Mouse (Mus musculus) heart, adult 2 months (tissue): ENCODE data around the gene Tmem171. TPM values are rescaled to one million over a fixed set of nuclear protein-coding genes. Genes with fewer than 3 reads are reported as not detected.

Experiments
- DNase-seq, 2 experiments: peaks; one replicate each; pipeline ENCODE4 v3.0.0; 2021
- H3K27ac ChIP-seq: fragments of 200-600 bp; 2 replicates; pipeline ENCODE4 v1.8.1; 2022
- H3K27me3 ChIP-seq: fragments of 200-500 bp; 2 replicates; pipeline ENCODE4 v1.6.1; 2012; ENCODE audit warnings: mild to moderate bottlenecking, low read length, inconsistent platforms, mixed read lengths; ENCODE audit not compliant: control insufficient read depth, insufficient read depth
- H3K36me3 ChIP-seq: fragments of 200-500 bp; 2 replicates; pipeline ENCODE4 v1.6.1; 2012; ENCODE audit warnings: low read length, inconsistent platforms; ENCODE audit not compliant: control insufficient read depth, insufficient read depth
- H3K4me1 ChIP-seq: fragments of 200-500 bp; 2 replicates; pipeline ENCODE4 v1.6.1; 2011; ENCODE audit warnings: low read length; ENCODE audit not compliant: control insufficient read depth, insufficient read depth
- H3K4me3 ChIP-seq: fragments of 200-600 bp; 2 replicates; pipeline ENCODE4 v1.8.1; 2022
- H3K79me2 ChIP-seq: fragments of 200-500 bp; replicated peaks from 2 replicates; pipeline ENCODE4 v1.6.1; 2012; ENCODE audit warnings: mild to moderate bottlenecking, inconsistent platforms, low read length, moderate library complexity, mixed read lengths; ENCODE audit not compliant: control insufficient read depth, insufficient read depth
- H3K9ac ChIP-seq: fragments of 200-500 bp; 2 replicates; pipeline ENCODE4 v1.6.1; 2012; ENCODE audit warnings: low read depth, mild to moderate bottlenecking, control low read depth, inconsistent platforms, low read length, mixed read lengths
- CTCF ChIP-seq: fragments of 200-600 bp; IDR thresholded peaks from 2 replicates; pipeline ENCODE4 v1.8.1; 2022; ENCODE audit warnings: antibody characterized with exemption, mild to moderate bottlenecking, moderate library complexity
- EP300 ChIP-seq: fragments of 200-500 bp; IDR thresholded peaks from 2 replicates; pipeline ENCODE4 v1.6.1; 2011; ENCODE audit warnings: low read depth, low read length, control low read depth; ENCODE audit not compliant: insufficient read depth
- POLR2A ChIP-seq: fragments of 200-500 bp; IDR thresholded peaks from 2 replicates; pipeline ENCODE4 v1.6.1; 2011; ENCODE audit warnings: mild to moderate bottlenecking, low read depth, low read length, control low read depth; ENCODE audit not compliant: insufficient read depth
- WGBS: fragments of 180-500 bp; shearing (Covaris S2); methylation state at CpG from one replicate; pipeline ENCODE4 v1.1.7; 2018; 5-methylcytosine and 5-hydroxymethylcytosine counted together
- intact Hi-C: fragments of 180-260 bp; cut with DNase I; formaldehyde crosslinking; loops from one replicate; pipeline ENCODE4 v1.15.1; 2025
- polyA plus RNA-seq: library from polyadenylated mRNA; depleted of rRNA; stranded (reverse); fragments of >200 nt; gene quantifications from 2 replicates; pipeline ENCODE4 v1.2.3, GENCODE M21; 2012; rRNA removed
- total RNA-seq, 2 experiments: library from RNA; stranded (reverse); gene quantifications; 2 replicates each; pipeline ENCODE4 v1.2.3; 2021

The Tmem171 gene
- total and polyA plus RNA-seq, 3 experiments, result 4.6 to 9.1 (median 8.1) TPM

DNA sequence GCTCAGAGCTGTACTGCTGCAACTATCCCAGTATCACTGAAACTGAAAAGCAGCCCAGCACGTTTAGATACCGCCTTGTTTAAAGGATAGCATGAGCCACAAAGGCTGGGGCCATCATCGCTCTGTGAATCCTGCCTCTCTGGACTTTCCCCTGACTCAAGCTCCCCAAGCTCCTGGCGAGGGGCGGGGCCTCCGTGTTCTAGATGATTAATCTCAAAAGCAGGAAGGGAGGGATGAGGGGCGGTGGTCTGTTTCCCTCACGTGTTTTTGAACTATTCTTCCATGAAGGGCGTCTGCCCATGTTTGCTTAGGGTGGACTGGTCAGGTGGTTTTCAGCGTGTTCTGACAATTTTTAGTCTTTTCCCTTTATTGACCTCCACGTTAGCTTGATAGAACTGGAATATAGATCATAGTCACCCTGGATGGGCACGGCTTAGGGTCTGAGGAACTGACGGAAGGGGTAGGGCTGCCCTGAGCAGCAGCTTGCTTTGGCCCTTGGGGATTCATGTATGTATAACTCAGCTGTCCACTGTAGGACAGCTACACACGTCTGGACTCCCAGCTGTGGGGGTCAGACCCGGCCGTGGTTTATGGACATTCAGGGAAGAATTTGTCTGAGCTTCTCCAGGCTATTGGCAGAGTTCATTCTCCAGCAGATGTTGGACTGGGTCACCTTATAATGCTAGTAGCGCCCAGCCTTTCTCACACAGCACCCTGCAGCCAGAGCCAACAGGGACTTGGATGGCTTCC is 43.2 kb downstream of the Tmem171 start:
- H3K79me2 ChIP-seq, result no peaks in the 10 kb centered on the region
- H3K36me3 ChIP-seq, result no peaks in the 10 kb centered on the region
- no peak overlapping the region for H3K9ac ChIP-seq
- H3K4me3 ChIP-seq, result no peak overlapping the region
- intact Hi-C loops, result no loop called here
- H3K27me3 ChIP-seq, result no peaks in the 10 kb centered on the region
- peak in 1 of 2 experiments; percentile 21 for DNase-seq
- H3K4me1 ChIP-seq, result peaks cover 1% of the 10 kb centered on the region; the same call in 1 of the 2 replicates
- TF ChIP-seq EP300, result no peak
- TF ChIP-seq CTCF, result no peak
- no peak for TF ChIP-seq POLR2A
- no peak overlapping the region for H3K27ac ChIP-seq
- 46% methylated on average over 17 of the region's 17 CpGs for WGBS

DNA sequence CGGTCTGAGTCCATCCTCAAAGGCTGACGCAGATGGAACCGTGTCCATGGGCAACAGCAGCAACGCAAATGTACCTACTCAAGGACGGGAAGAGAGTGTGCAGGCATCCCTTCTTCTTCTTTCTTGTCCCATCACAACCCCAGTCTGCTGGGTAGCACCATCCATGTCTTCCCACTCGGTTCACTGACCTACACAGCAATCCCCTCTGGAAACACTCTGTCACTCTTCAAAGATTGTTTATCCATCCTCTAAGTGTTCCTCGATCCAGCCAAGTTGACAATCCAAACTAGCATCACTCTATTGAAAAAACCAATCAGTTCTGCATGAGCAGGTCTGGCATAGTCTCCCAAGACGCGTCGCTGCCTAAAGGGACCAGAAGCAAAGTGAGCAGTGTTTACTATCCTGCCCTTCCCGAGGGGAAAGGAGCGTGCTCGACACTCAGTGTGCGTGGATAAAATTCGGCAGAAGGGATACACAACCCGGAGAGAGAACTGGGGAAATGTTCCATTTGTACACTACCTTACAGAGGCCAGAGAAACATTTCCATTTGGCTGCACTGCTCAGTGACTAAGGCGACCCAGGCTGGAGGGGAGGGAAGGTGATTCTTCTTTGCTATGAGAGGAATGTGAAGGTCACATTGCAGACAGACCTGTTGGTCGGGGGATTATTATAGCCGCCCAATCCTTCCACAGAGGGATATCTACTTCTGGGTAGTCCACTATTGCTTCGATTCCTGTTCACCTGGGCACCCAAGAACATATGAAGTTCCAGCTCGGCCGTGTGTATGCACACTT is 46.7 kb downstream of the Tmem171 start:
- H3K27ac ChIP-seq, result no peak overlapping the region
- no peaks in the 10 kb centered on the region for H3K36me3 ChIP-seq
- no peak overlapping the region for H3K4me3 ChIP-seq
- 87% methylated on average over 22 of the region's 22 CpGs for WGBS
- no peaks in the 10 kb centered on the region for H3K27me3 ChIP-seq
- H3K4me1 ChIP-seq, result peaks cover 1% of the 10 kb centered on the region; the same call in 1 of the 2 replicates
- TF ChIP-seq EP300 (no peak), POLR2A (no peak), CTCF (no peak)
- no peak overlapping the region for H3K9ac ChIP-seq
- no peaks in the 10 kb centered on the region for H3K79me2 ChIP-seq
- intact Hi-C loops, result no loop called here
- no peak for DNase-seq

- H3K9ac ChIP-seq, result no peak overlapping the region
- no peak for DNase-seq
- no peak overlapping the region for H3K27ac ChIP-seq
- no peak for TF ChIP-seq CTCF
- no peak for TF ChIP-seq POLR2A
- no peak for TF ChIP-seq EP300
- 65% methylated on average over 5 of the region's 5 CpGs for WGBS
- H3K4me3 ChIP-seq, result no peak overlapping the region
- no peaks in the 10 kb centered on the region for H3K36me3 ChIP-seq
- H3K4me1 ChIP-seq, result no peaks in the 10 kb centered on the region
- no peaks in the 10 kb centered on the region for H3K79me2 ChIP-seq
- intact Hi-C loops, result no loop called here
- H3K27me3 ChIP-seq, result no peaks in the 10 kb centered on the region
Observed at GRCm38 (mm10) chr13:98638507-98639166, 56.0 kb downstream of the Tmem171 start.

DNA sequence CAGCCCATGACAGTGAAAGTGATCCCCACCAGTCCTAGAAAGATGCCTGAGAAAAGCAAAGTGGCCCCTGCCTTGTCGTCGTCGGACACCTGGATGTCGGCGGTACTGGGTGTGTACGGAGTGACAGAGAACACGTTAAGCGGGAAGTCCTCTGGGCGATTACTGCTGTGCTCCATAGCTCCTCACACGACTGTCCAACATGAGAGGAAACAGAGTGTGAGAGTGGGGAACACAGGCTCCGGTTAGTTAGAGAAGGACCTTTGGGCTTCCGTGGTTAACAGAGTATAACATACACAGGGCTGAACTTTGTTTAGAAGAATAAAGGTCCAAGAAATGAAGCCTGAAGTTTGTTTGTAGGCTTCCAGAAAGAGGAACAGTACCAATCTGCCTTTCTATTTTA is 57.5 kb downstream of the Tmem171 start, which contains the start of gene Tmem174:
Gene Tmem174, minus strand, starts transcription at position 266 of the 400 bp plus-strand sequence.
- no peaks in the 10 kb centered on the region for H3K79me2 ChIP-seq
- no peak for DNase-seq
- WGBS, result 84% methylated on average over 12 of the region's 12 CpGs
- intact Hi-C loops, result no loop called here
- H3K27me3 ChIP-seq, result no peaks in the 10 kb centered on the region
- TF ChIP-seq EP300 (no peak), CTCF (no peak), POLR2A (no peak)
- no peak within 1 kb of the TSS for H3K9ac ChIP-seq
- no peak within 1 kb of the TSS for H3K4me3 ChIP-seq
- H3K36me3 ChIP-seq, result no peaks in the 10 kb centered on the region
- H3K27ac ChIP-seq, result no peak within 1 kb of the TSS
- H3K4me1 ChIP-seq, result no peaks in the 10 kb centered on the region

- TF ChIP-seq POLR2A, result no peak
- Histone ChIP-seq H3K4me3 (no peak overlapping the region), H3K27ac (no peak overlapping the region), H3K79me2 (no peaks in the 10 kb centered on the region), H3K36me3 (no peaks in the 10 kb centered on the region), H3K9ac (no peak overlapping the region), H3K4me1 (no peaks in the 10 kb centered on the region), H3K27me3 (no peaks in the 10 kb centered on the region)
- intact Hi-C loops, result no loop called here
- 54% methylated on average over 18 of the region's 18 CpGs for WGBS
- DNase-seq, result no peak
Observed at GRCm38 (mm10) chr13:98636571-98636970, 58.1 kb downstream of the Tmem171 start.

Other genes starting within 250 kb of the Tmem171 start
- gene Gm10320, start 202.8 kb downstream of the Tmem171 start, total RNA-seq, result not detected
- 0.27 TPM in 1 of 2 replicates, not detected in the other for gene Gm10320, start 202.8 kb downstream of the Tmem171 start, polyA plus RNA-seq
- gene Tmem174, start 57.4 kb downstream of the Tmem171 start, total RNA-seq, result not detected
- gene Tmem174, start 57.4 kb downstream of the Tmem171 start, polyA plus RNA-seq, result not detected in 2 replicates
- gene Fcho2, start 120.6 kb upstream of the Tmem171 start, total RNA-seq, result 10 to 100 TPM; 35.4 to 37.6 TPM
- gene Fcho2, start 120.6 kb upstream of the Tmem171 start, polyA plus RNA-seq, result 11.8 and 17.0 TPM in 2 replicates
- 10 to 100 TPM; 58.9 to 60.4 TPM for gene Tnpo1, start 231.6 kb upstream of the Tmem171 start, total RNA-seq
- gene Tnpo1, start 231.6 kb upstream of the Tmem171 start, polyA plus RNA-seq, result 16.1 and 31.2 TPM in 2 replicates